Mouse (Mus musculus): Measurements from ENCODE around the gene Clcf1. TPM values are rescaled to one million over a fixed set of nuclear protein-coding genes. Genes with fewer than 3 reads are reported as not detected.

Gene Clcf1
- total and polyA plus RNA-seq, 2 experiments from 2014 or later, result 0.38 to 0.41 TPM

DNA sequence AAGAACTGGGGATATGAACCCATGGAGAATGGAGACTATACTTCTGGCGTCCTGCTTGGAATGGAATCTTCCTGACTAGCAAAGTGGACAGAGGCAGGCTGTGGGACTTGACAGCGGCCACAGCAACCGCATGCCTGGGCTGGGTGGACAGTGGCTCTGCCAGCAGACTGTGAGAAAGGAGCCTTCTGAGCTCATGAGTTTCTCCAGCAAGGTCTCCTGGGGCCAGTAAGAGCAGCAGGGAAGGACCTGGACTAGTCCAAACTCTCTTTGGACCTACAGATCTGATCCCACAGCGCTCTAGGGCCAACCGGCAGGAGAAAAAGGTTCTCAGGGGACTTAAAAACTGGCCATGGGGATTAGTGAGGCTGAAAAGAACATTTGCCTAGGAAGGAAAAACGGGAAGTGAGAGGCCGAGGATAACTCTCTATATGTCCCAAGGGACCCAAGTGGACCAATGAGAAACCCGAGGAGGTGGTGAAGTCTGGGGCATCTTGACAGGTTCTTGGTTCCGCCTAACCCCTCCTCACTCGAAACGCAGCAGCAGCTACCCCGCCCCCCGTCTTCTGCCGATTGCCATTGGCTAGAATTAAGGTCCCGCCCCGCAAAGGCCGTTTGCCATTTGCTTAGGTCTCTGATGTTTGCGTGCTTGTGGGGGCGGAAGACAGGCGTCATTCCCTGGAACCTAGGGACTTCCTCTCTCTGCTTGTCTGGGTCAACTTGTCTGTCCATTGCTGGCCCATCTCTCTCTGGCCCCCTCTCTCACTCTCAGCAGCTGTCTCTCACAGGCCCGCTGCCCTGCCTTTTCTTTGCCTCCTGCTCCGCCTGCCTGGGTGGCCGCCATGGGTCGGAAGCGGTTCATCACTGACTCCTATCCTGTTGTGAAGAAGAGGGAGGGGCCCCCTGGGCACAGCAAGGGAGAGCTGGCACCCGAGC lies 17.5 kb downstream of the Clcf1 start, which contains the start of gene Pold4:
Gene Pold4 (plus strand): TSS at position 647 of the 933 bp plus-strand sequence.
- H3K4me1 ChIP-seq (ENCODE audit: insufficient read depth), result peaks cover 9% of the 10 kb centered on the region; the same call in 1 of the 2 replicates
- no peak for TF ChIP-seq CTCF (IDR thresholded peaks at IDR 0.05; ENCODE audit: low read depth)
- H3K36me3 ChIP-seq (ENCODE audit: insufficient read depth), result no peaks in the 10 kb centered on the region
- ATAC-seq, result peak; percentile 95
- no peaks in the 10 kb centered on the region for H3K27me3 ChIP-seq (ENCODE audit: insufficient read depth, low read length)
- H3K9me3 ChIP-seq (ENCODE audit: low read length), result no peaks in the 10 kb centered on the region
- peak within 1 kb of the TSS; percentile 68 for H3K9ac ChIP-seq
- peak within 1 kb of the TSS; percentile 83 for H3K4me2 ChIP-seq (ENCODE audit: low read depth)
- H3K4me3 ChIP-seq (ENCODE audit: low read depth, low read length), result peak within 1 kb of the TSS; percentile 62
- 12% methylated on average over 26 of the region's 26 CpGs for WGBS
- peak within 1 kb of the TSS; percentile 68 for H3K27ac ChIP-seq (ENCODE audit: low read depth, low read length)
- peak; percentile 94 for DNase-seq

- H3K4me3 ChIP-seq (ENCODE audit: low read depth, low read length), result peak overlapping the region; percentile 62
- DNase-seq (no peak), ATAC-seq (peak; percentile 44)
- H3K27ac ChIP-seq (ENCODE audit: low read depth, low read length), result peak overlapping the region; percentile 68
- no peaks in the 10 kb centered on the region for H3K9me3 ChIP-seq (ENCODE audit: low read length)
- H3K36me3 ChIP-seq (ENCODE audit: insufficient read depth), result no peaks in the 10 kb centered on the region
- H3K27me3 ChIP-seq (ENCODE audit: insufficient read depth, low read length), result no peaks in the 10 kb centered on the region
- peak overlapping the region; percentile 68 for H3K9ac ChIP-seq
- no peak for TF ChIP-seq CTCF (IDR thresholded peaks at IDR 0.05; ENCODE audit: low read depth)
- peaks cover 9% of the 10 kb centered on the region; the same call in 1 of the 2 replicates for H3K4me1 ChIP-seq (ENCODE audit: insufficient read depth)
- H3K4me2 ChIP-seq (ENCODE audit: low read depth), result peak overlapping the region; percentile 83
- 6% methylated on average over 2 of the region's 2 CpGs for WGBS
Measured at GRCm38 (mm10) chr19:4232186-4232572, 18.1 kb downstream of the Clcf1 start.

GRCm38 (mm10) chr19:4232651-4233050 lies 18.6 kb downstream of the Clcf1 start:
- H3K4me2 ChIP-seq (ENCODE audit: low read depth), result peak overlapping the region; percentile 83
- peak overlapping the region; percentile 62 for H3K4me3 ChIP-seq (ENCODE audit: low read depth, low read length)
- H3K27ac ChIP-seq (ENCODE audit: low read depth, low read length), result no peak overlapping the region
- no peak for TF ChIP-seq CTCF (IDR thresholded peaks at IDR 0.05; ENCODE audit: low read depth)
- H3K9me3 ChIP-seq (ENCODE audit: low read length), result no peaks in the 10 kb centered on the region
- H3K4me1 ChIP-seq (ENCODE audit: insufficient read depth), result peaks cover 9% of the 10 kb centered on the region; the same call in 1 of the 2 replicates
- WGBS, result 84% methylated on average over 7 of the region's 7 CpGs
- DNase-seq, result no peak
- ATAC-seq, result no peak
- H3K9ac ChIP-seq, result peak overlapping the region; percentile 68; the same call in 1 of the 2 replicates
- no peaks in the 10 kb centered on the region for H3K36me3 ChIP-seq (ENCODE audit: insufficient read depth)
- H3K27me3 ChIP-seq (ENCODE audit: insufficient read depth, low read length), result no peaks in the 10 kb centered on the region

DNA sequence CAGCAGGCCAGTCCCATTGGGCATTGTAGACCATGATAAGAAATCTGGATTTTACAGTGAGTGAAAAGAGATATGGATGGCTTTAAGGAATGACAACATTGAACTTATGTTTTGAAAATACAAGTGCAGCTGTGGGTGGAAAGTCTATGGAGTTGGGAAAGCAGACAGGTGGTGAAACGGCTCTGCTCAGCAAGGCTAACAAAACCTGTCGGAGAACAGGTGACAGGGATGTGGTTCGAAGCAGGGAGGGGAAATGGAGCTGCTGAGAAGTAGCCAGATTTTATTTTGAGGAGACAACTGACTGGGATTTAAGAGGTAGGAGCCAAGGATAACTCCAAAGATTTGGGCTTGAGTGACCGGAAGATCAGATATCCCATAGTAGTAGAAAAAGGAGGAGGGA lies 20.5 kb downstream of the Clcf1 start:
- no peak overlapping the region for H3K27ac ChIP-seq (ENCODE audit: low read depth, low read length)
- no peak overlapping the region for H3K4me3 ChIP-seq (ENCODE audit: low read depth, low read length)
- no peaks in the 10 kb centered on the region for H3K27me3 ChIP-seq (ENCODE audit: insufficient read depth, low read length)
- H3K9ac ChIP-seq, result no peak overlapping the region
- ATAC-seq, result no peak
- DNase-seq, result no peak
- no peak for TF ChIP-seq CTCF (IDR thresholded peaks at IDR 0.05; ENCODE audit: low read depth)
- H3K9me3 ChIP-seq (ENCODE audit: low read length), result no peaks in the 10 kb centered on the region
- no peak overlapping the region for H3K4me2 ChIP-seq (ENCODE audit: low read depth)
- peaks cover 9% of the 10 kb centered on the region; the same call in 1 of the 2 replicates for H3K4me1 ChIP-seq (ENCODE audit: insufficient read depth)
- no peaks in the 10 kb centered on the region for H3K36me3 ChIP-seq (ENCODE audit: insufficient read depth)
- WGBS, result 86% methylated on average over 4 of the region's 4 CpGs

- no peaks in the 10 kb centered on the region for H3K27me3 ChIP-seq (ENCODE audit: insufficient read depth, low read length)
- DNase-seq, result no peak
- H3K4me3 ChIP-seq (ENCODE audit: low read depth, low read length), result no peak overlapping the region
- no peak overlapping the region for H3K27ac ChIP-seq (ENCODE audit: low read depth, low read length)
- H3K9me3 ChIP-seq (ENCODE audit: low read length), result no peaks in the 10 kb centered on the region
- H3K4me2 ChIP-seq (ENCODE audit: low read depth), result no peak overlapping the region
- no peaks in the 10 kb centered on the region for H3K4me1 ChIP-seq (ENCODE audit: insufficient read depth)
- no peak for ATAC-seq
- H3K36me3 ChIP-seq (ENCODE audit: insufficient read depth), result no peaks in the 10 kb centered on the region
- WGBS, result 75% methylated on average over 8 of the region's 8 CpGs
- no peak overlapping the region for H3K9ac ChIP-seq
- TF ChIP-seq CTCF (IDR thresholded peaks at IDR 0.05; ENCODE audit: low read depth), result no peak
Measured at GRCm38 (mm10) chr19:4240247-4240668, 26.2 kb downstream of the Clcf1 start.

DNA sequence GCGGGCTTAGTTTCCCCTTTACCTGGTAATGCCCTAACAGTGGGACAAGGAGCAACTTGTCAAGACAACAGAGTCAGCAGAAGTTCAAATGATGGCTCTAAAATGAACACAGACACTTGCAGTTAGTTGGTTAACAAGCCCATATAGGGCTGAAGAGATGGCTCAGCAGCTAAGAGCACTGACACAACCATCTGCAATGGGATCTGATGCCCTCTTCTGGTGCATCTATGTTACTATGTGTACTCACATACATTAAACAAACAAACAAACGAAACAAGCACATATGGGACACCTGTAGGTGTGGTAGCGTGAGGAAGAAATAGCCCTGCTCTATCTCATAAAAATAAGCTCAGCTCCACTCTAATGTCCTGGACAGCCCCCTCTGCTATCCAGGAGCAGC lies 28.4 kb downstream of the Clcf1 start:
- no peak for ATAC-seq
- no peak overlapping the region for H3K4me3 ChIP-seq (ENCODE audit: low read depth, low read length)
- no peak for DNase-seq
- WGBS, result 62% methylated on average over 3 of the region's 3 CpGs
- 0 out of 2 replicates have a peak, but pooled peaks have one; percentile 8 for TF ChIP-seq CTCF (IDR thresholded peaks at IDR 0.05; ENCODE audit: low read depth)
- H3K9me3 ChIP-seq (ENCODE audit: low read length), result no peaks in the 10 kb centered on the region
- H3K9ac ChIP-seq, result no peak overlapping the region
- H3K4me2 ChIP-seq (ENCODE audit: low read depth), result no peak overlapping the region
- no peaks in the 10 kb centered on the region for H3K36me3 ChIP-seq (ENCODE audit: insufficient read depth)
- no peak overlapping the region for H3K27ac ChIP-seq (ENCODE audit: low read depth, low read length)
- no peaks in the 10 kb centered on the region for H3K27me3 ChIP-seq (ENCODE audit: insufficient read depth, low read length)
- no peaks in the 10 kb centered on the region for H3K4me1 ChIP-seq (ENCODE audit: insufficient read depth)

- no peak overlapping the region for H3K4me2 ChIP-seq (ENCODE audit: low read depth)
- no peaks in the 10 kb centered on the region for H3K4me1 ChIP-seq (ENCODE audit: insufficient read depth)
- H3K4me3 ChIP-seq (ENCODE audit: low read depth, low read length), result no peak overlapping the region
- WGBS, result 85% methylated on average over 6 of the region's 6 CpGs
- H3K27ac ChIP-seq (ENCODE audit: low read depth, low read length), result no peak overlapping the region
- DNase-seq (no peak), ATAC-seq (no peak)
- H3K27me3 ChIP-seq (ENCODE audit: insufficient read depth, low read length), result no peaks in the 10 kb centered on the region
- no peaks in the 10 kb centered on the region for H3K36me3 ChIP-seq (ENCODE audit: insufficient read depth)
- no peaks in the 10 kb centered on the region for H3K9me3 ChIP-seq (ENCODE audit: low read length)
- no peak for TF ChIP-seq CTCF (IDR thresholded peaks at IDR 0.05; ENCODE audit: low read depth)
- H3K9ac ChIP-seq, result no peak overlapping the region
Measured at GRCm38 (mm10) chr19:4244775-4245174, 30.7 kb downstream of the Clcf1 start.

All from forebrain, postnatal 0 days (tissue).